Mouse (Mus musculus) brown adipose tissue, adult 24 weeks (tissue): ENCODE data around the gene Stox1. TPM values are rescaled to one million over a fixed set of nuclear protein-coding genes. Genes with fewer than 3 reads are reported as not detected.
"Not testable (repeated sequence)": the region's sequence is repeated elsewhere in the genome, so short reads cannot be mapped to it uniquely, and the experiment has no call there.

Source experiments
- H3K27ac ChIP-seq: fragments of 200-500 bp; replicated peaks from 2 replicates; pipeline ENCODE4 v1.5.1; 2012; ENCODE audit warnings: low read depth, mild to moderate bottlenecking, low read length
- H3K4me1 ChIP-seq: fragments of 200-500 bp; 2 replicates; pipeline ENCODE4 v1.6.1; 2012; ENCODE audit warnings: low read length, mixed read lengths; ENCODE audit not compliant: control insufficient read depth, insufficient read depth, insufficient read length
- H3K4me3 ChIP-seq: fragments of 200-500 bp; 2 replicates; pipeline ENCODE4 v1.5.1; 2012; ENCODE audit warnings: low read depth, mild to moderate bottlenecking, low read length, moderate library complexity; ENCODE audit not compliant: insufficient read depth
- polyA plus RNA-seq: library from polyadenylated mRNA; stranded (reverse); fragments of >200 nt; gene quantifications from 2 replicates; pipeline ENCODE4 v1.2.4, GENCODE M21; 2012; ENCODE audit not compliant: missing spikeins, insufficient read depth, insufficient read length

Stox1 gene
- polyA plus RNA-seq, result 1.1 TPM in 1 of 2 replicates, not detected in the other

DNA sequence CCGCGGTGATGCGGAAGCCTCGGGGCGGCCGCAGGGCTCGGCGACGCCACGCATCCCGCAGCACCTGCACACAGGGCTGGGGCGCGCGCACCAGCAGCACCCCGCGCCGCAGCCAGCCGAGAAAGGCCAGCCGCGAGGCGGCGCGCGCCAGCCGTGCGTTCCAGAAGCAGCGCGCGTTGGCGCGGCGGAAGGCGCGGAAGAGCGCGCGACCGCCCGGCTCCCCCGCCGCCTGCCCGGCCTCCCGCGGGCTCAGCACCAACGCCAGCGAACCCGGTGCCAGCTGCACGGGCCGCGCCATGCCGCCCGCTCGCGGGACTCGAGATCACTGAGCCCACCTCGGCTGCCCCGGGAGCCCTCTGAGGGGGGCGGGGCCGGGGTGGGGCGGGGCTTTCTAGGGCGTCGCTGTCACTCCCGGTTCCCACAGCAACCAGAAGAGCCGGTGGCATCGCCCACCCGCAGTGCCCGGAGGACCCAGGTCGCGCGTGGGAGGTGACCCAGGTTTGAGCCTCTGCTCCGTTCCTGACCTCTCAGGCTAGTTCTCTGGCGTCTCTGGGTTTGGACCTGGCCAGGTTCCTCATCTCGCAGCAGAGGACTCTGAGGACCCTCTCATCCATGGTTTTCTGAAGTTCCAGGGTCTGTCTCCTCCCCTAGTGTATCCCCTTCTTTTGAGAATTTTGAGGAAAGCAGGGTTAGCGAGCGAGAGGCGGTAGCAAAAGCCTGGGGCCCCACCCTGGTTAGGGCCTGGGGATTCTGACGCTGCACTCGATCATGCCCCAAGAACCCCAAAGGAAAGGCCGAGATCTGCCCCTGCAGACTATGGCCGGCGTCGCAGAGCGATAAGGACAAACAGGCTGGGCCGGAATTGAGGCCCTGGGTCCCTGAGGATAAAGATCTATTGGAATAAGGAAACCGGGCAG lies at the start of gene Stox1:
TSS of gene Stox1 (minus strand) at position 358 of the 917 bp plus-strand sequence.
- no peaks in the 10 kb centered on the region; the same call in 1 of the 2 replicates for H3K4me1 ChIP-seq
- peak within 1 kb of the TSS; percentile 56 for H3K4me3 ChIP-seq
- H3K27ac ChIP-seq, result no peak within 1 kb of the TSS

DNA sequence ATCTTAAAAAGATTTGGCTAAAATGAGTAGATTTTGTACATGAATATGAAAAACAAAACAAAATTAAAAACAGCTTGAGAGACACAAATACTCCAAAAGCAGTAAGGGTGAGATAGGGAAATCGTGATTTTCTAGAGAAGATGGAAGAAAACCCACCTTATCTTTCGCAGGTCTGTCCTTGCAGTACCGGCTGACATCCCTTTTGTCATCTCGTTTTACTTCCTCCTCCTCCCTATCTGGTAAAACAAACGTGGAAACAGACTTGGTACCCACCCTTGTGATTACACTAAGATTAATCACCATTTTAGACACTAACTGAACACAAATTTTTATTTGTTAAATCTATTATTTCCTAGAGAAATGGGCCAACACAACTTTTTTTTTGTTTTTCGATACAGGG lies 24.9 kb upstream of the Stox1 start:
- no peak overlapping the region for H3K4me3 ChIP-seq
- H3K4me1 ChIP-seq, result no peaks in the 10 kb centered on the region
- H3K27ac ChIP-seq, result no peak overlapping the region

DNA sequence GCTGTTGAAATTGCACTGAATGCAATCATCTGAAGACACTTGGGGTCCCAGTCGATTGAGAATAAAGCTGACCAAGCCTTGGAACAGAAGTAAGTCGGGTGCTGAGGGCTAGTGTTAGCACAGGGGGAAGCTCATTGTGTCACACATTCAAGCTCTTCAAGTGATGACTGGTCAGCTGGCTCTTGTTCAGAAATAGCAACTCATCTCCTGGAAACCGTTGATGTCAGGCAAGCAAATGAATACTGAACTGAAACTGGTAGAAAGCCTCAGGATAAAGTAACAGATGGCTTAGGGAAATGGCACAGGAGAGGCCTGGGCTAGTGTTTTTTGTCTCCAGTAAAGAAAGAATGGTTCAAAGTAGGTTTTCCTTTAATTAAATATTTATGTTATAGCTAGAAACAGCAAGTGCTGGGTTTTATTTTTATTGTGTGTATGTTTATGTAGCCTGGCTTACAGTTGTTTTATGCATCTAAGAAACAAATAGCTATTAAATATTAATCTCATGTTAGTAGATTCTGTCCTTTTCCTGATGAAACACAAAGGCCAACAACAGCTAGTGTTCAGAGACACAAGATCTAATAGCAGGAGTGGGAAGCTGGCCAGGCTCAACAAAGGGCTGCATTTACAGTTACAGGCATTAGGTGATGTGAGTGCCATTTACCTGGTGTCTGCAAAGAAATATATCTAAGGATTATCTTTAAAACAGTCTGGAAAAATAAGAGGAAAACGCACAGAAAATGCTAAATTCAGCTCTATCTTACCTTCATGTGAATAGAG lies 14.2 kb upstream of the Stox1 start:
- no peak overlapping the region for H3K4me3 ChIP-seq
- H3K4me1 ChIP-seq, result no peaks in the 10 kb centered on the region
- no peak overlapping the region for H3K27ac ChIP-seq

DNA sequence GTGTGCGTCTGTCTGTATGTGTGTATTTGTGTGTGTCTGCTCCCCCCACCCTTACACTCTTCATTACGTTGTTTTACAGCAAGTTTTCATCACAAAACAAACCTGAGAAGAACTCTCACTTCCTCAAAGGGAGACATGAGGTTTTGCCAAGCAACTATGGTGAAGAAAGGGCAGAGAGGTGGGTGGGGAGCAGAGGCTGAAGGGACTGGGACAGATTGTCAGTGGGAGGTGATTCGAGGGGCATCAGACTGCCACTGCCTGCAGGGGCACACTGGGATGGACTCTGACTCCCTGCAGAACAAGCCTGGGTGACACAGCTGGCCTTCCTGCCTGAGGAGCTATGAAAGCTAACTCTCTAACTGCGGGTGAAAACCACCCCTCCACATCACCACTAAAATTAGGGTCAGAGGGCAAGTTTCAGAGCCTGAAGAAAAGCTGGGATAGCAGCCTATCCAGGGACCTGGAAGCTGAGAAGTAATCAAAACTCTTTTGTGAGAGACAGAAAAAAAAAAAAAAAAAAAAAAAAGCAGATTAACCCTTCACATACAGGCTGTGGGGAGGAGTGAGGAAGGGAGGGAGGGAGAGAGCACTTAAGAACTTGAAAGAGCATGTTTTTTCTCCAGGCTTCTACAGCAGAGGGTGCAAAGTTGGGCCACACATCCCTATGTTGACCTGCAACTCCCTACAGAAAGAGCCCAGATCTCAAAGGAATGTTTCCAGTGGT lies 11.2 kb upstream of the Stox1 start:
- no peak overlapping the region for H3K27ac ChIP-seq
- H3K4me3 ChIP-seq, result no peak overlapping the region
- no peaks in the 10 kb centered on the region for H3K4me1 ChIP-seq

DNA sequence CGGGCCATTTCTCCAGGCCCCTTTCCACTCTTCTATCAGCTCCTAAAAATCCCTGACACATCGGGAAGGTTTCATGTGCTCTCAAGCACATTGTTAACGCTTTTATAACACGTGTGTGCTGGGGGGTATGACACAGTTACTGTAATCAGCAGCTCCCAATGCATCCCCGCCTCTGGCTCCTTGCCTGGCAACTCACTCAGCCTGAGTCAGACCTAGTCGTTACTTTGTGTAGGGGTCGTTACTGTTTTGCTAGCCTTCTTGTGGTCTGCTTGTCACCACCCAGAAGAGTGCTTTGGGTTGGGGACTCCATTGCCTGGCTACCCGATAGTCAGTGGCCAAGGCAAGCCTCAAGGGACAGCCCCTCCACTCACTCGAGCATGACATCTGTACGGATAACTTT lies 4.9 kb upstream of the Stox1 start:
- H3K27ac ChIP-seq, result no peak overlapping the region
- H3K4me1 ChIP-seq, result no peaks in the 10 kb centered on the region
- no peak overlapping the region for H3K4me3 ChIP-seq

DNA sequence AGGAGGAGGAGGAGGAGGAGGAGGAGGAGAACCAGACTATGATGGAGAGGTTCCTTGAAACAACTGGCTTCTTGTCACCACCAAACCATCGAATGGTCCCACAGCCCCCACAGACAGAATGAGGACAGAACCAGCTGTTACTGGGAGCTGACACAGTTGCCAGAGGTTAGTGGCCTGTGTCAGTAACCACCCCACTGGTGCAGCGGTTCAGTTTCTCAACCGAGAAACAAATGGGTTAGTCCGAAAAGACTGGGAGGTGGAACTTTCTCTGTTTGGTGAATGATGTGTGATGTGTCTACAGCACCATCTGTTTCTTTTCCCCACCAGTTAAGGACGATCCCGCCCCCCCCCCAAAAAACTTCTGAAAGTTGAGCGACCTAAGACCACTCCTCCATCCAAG lies 992 bp downstream of the Stox1 start:
- Histone ChIP-seq H3K4me1 (no peaks in the 10 kb centered on the region; the same call in 1 of the 2 replicates), H3K27ac (no peak overlapping the region), H3K4me3 (no peak overlapping the region)

DNA sequence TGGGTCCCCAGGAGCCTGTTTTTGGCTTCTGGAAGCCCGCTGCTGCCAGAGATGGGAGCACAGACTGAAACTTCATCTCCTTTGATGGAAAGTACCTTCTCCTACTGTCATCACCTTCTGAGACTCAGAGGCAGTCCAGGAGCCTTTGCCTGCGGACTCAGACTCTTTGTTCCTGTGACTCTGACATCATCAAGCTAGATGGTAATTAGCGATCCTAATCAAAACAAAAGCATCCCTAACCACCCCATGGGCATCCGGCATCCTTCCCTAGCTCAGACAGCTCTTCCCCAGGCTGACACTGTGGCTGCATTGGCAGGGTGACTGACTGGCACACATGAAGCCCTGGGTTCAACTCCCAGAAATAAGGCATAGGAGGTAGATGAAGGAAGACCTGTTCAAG lies 3.2 kb downstream of the Stox1 start:
- H3K27ac ChIP-seq, result no peak overlapping the region
- no peaks in the 10 kb centered on the region; the same call in 1 of the 2 replicates for H3K4me1 ChIP-seq
- no peak overlapping the region for H3K4me3 ChIP-seq

DNA sequence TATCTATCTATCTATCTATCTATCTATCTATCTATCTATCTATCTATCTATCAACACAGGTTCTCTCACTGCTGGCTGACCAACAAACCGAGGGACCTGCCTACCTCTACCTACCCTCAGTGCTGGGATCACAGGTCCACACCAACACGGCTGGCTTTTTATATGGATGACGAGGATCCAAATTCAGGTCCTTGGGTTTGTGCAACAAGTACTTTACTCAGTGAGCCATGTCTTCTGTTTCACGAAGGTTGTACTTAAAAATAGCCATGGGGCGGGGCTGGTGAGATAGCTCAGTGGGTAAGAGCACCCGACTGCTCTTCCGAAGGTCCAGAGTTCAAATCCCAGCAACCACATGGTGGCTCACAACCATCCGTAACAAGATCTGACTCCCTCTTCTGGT lies 5.4 kb downstream of the Stox1 start:
- not testable (repeated sequence) for H3K4me1 ChIP-seq, H3K27ac ChIP-seq, H3K4me3 ChIP-seq

DNA sequence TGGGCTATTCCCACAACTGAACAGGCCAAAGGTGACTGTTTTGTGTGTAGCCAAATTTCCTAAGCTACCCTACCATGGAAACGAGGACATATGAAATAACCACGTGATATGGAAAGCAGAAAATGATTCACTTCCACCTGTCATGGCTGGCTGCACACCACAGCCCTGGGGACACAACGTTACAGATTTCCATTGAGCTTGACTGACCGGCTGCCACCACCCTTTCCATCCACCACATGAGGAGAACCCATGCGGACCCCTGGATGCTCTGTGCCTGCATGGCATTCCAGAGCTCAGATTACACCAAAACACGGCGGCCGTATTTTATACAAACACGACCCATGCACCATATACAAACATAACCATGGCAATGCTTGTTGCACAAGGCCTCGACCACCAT lies 12.5 kb downstream of the Stox1 start:
- H3K4me1 ChIP-seq, result no peaks in the 10 kb centered on the region
- H3K4me3 ChIP-seq, result no peak overlapping the region
- H3K27ac ChIP-seq, result no peak overlapping the region

DNA sequence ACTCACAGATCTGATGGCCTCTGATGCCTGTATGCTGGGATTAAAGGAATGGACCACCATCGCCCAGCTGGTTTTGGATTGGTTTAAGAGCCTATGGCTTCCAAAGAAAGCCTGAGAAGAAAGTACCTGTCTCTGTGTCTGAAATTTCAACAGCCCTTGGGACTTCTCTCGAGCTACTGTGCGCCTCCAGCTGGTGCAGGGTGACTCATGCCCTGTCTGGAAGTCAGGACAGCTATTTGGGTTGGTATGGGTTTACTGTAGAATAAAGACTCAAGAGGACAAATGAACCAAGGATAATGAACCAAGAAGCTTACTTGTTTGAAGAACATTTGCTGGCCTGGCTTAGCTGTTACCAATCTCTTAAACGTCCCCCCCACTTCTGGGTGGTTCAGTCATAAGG lies 22.3 kb downstream of the Stox1 start:
- no peaks in the 10 kb centered on the region for H3K4me1 ChIP-seq
- no peak overlapping the region for H3K27ac ChIP-seq
- H3K4me3 ChIP-seq, result no peak overlapping the region

DNA sequence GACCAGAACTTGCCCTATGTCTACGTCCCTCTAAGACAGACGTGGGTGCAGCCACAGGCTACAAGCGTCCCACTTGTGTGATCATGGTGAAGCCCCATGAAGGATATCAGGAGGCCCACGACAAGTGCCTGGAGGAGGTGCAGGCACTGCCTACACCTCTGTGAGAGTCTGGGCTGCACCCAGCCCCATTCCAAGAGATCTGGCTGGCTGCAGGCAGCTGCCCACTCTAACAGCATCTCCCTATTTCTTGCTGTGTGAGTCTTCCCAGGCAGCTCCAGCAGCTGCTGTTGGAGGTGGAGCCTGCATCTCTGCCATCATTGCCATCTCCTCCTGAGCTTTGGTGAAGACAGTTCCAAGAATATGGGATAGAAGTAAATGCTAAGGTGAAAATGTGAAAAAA lies 23.5 kb downstream of the Stox1 start:
- Histone ChIP-seq H3K27ac (no peak overlapping the region), H3K4me1 (no peaks in the 10 kb centered on the region), H3K4me3 (no peak overlapping the region)

DNA sequence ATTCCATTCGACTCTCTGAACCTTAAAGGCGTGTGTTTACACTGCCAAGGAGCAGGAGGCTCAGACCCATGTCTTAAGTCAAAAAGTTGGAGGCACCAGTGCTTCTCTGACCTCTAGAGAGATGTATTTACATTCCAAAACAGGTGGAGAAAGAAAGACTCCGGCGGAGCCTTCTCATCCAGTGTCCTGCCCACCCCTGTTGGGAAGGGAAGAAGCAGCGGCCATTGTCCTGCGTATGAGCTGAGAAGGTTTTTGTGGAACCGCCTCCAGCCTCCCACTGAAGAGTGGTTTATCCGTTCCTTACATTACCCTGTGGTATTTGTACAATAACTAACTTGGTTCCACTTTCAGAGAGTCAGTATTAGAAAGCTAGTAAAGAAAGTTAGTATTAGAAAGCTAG lies 33.2 kb downstream of the Stox1 start:
- Histone ChIP-seq H3K4me1 (no peaks in the 10 kb centered on the region), H3K4me3 (no peak overlapping the region), H3K27ac (no peak overlapping the region)

DNA sequence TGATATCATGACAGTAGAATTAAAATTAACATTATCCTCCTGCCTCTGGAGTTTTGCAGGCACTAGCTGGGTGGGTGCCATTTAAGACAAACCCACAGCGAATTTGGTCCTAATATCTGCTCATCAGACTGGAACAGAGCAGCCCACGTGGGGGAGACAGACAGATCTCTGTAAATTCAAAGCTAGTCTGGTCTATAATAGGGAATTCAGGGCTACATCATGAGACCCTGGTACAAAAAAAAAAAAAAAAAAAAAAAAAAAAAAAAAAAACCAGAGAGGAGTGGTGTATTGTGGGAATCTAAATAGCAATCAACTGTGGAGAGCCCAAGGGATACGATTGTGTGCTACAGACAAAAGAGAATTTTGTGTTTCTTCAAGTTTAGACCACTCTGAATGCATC lies 33.7 kb downstream of the Stox1 start:
- Histone ChIP-seq H3K4me3 (no peak overlapping the region), H3K27ac (no peak overlapping the region), H3K4me1 (no peaks in the 10 kb centered on the region)

DNA sequence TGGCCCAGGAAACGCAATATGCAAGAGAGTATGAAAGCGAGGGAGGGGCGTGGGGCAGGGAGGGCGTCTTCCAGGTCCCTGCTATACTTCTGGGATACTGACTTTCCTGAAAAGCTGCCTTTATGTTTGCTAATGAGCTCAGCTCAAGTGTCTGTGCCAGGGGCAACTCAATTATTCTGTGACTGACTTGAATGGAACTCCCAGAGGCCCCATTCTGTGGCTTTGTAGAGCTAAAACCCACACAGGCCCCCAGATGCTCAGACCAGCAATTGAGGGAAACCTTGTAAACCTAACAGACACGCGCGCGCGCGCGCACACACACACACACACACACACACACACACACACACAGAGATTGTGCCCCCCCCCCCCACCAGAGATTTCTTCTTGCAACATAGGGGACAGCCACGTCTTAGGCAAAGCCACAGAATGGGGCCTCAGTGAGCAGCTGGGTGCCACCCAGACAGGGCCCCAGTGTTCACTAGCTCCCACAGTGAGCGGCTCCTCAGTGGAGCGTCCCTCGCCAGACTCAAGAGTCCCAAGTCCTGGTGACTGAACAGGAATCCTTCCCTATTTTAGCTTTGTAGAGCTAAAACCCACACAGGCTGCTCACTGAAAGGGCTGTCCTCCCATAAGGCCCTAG lies 38.8 kb downstream of the Stox1 start:
- Histone ChIP-seq H3K4me3 (no peak overlapping the region), H3K27ac (no peak overlapping the region), H3K4me1 (no peaks in the 10 kb centered on the region)

DNA sequence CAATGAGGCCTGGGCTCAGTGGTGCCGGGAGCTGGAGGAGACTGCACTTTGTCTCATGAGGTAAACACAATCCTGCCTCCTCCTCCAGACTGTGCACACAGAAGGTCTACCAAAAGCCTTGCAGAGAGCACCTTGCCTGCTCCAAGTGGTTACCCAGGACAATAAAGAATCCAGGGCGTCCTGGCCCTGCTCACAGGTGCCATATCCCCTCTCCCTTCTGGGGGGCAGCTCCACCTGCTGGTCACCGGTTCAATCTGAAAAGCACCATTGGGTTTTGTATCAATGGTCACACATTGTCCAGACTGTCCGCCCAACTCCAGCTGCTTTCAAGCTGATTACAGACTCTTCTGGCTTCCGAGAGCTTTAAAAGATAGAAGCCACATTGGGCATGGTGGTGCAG lies 42.9 kb downstream of the Stox1 start:
- H3K4me3 ChIP-seq, result no peak overlapping the region
- H3K4me1 ChIP-seq, result no peaks in the 10 kb centered on the region

More for the DNA sequence above, 42.9 kb downstream of the Stox1 start:
- no peak overlapping the region for H3K27ac ChIP-seq
